Mouse (Mus musculus): ENCODE data around the gene Resf1.
A peak's percentile ranks its signal among the peaks of the same experiment; 100 is the strongest.
"Not testable (repeated sequence)": the region's sequence is repeated elsewhere in the genome, so short reads cannot be mapped to it uniquely, and the experiment has no call there.

The Resf1 gene

DNA sequence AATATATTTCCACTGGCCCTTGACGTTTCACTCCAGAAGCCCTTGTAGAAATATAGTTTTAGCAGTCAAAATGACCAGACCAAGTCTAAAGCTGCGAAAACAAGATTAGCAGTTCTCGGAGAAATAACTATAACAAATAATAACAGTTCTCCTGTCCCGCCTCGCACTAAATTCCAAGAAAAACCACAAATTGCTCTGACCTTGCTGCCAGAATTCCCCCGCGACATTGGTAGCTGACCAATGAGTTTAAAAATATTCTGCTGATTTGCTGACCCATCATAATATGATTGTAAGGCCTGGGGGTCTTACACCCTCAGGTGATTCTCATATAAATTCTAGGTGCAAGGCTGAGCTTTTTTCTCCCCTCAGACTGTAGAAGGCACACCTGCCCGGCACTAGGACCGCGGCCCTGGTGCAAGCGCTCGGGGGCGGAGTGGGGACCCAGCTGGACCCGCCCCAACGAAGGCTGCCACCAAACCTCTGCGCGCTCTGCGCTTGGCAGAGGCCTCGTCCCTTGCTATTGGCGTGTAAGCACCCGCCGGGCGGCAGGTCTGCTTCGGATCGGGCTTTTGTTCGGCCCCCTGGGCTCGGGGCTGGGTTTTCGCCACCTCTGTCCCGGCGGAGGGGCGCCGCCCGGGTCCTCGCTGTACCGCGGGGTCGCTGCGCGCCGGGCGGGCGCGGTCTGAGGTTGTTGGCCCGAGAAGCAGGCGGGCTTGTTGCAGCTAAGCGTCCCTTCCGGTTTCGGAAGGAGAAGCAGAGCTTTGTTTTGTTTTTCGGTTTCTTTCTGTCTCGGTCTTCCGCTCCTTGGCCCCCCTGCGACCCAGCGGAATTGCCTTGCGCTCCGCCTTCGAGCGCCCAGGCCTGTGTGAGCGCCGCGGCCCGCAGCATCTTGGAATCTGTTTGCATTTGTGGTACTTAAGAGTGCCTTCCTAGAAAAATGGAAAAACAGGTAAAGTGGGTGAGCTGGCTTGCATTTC is at the start of gene Resf1:
Gene Resf1, plus strand, starts transcription at position 459 of the 977 bp plus-strand sequence.
- peak; percentile 92 for DNase-seq (ENCODE audit: low spot score)

DNA sequence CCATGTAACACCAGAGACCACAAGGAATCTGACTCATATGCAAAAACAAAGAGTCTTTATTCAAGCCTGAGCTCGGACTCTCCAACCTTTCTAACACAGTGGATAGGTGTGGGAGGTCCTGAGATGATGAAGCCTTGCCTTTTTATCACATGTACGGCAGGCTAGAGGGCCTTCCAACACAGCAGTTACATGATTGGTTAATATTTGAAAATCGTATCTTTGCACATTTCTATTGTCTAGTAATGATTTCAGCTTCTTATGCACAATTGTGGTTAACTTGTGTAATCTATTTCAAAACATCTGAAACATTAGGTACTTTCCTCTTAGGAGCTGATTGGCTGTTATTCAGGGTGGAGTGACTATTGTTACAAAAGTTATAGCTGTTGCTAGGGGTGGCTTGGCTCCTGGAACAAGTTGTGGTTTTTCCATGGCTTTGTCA is 48.4 kb upstream of the Resf1 start:
- peak; percentile 87 for DNase-seq (ENCODE audit: low spot score)

DNA sequence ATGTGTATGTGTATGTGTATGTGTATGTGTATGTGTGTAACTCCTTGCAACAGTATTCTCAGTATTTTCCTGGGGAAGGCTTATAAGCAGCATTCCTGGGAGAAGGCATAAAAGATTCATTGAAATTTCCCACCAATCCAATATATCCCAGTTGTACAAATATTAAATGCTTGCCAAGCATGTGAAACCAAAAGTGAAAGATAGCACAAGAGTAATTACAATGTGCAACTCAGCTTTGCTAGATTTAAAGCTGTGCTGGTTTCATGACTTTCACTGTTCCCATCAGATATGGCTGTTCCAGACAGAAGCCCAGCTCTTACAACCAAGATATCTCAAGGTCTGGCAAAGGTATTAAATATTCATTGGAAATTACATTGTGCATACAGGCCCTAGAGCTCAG is 41.3 kb upstream of the Resf1 start:
- DNase-seq (ENCODE audit: low spot score): peak; percentile 54

DNA sequence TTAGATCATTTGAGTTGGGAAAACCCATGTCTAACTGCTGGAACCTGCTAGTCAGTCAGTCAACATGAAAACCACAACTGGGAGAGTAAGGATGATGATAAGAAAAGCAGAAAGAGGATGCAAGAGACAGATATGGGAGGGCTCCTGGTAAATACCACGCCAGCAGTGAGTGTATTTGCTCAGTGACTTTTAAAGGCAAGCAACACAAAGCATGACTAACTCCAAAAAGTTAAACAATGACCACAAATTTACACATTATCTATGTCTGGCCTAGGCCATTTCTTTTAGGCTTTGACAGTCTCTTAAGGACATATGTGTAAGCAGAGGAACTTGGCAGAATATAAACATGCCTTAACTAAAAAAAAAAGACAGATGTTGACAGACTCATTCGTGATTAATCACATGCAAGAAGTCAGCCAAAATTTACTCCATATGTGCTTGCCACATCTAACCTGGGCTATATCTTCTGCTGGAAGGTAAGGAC is 30.9 kb upstream of the Resf1 start:
- peak; percentile 28 for DNase-seq (ENCODE audit: low spot score)

DNA sequence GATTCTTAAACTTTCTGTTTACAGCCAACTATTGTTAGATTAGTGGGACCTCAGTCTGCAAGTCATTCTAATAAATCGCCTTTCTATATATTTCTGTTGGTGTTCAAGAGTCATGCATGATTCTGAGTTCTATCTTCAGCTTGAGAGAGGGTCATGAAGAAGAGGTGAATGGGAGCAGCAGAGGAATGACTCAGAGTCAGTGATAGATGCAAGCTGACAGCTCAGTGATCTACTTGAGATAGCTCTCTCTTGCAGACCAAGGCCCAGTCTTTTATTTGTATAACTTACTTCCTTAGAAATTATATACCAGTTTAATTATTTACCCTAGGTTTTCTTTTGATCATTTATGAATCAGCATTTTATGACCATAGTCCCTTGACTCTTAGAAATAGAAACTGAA is 30.3 kb upstream of the Resf1 start:
- DNase-seq (ENCODE audit: low spot score): no peak

DNA sequence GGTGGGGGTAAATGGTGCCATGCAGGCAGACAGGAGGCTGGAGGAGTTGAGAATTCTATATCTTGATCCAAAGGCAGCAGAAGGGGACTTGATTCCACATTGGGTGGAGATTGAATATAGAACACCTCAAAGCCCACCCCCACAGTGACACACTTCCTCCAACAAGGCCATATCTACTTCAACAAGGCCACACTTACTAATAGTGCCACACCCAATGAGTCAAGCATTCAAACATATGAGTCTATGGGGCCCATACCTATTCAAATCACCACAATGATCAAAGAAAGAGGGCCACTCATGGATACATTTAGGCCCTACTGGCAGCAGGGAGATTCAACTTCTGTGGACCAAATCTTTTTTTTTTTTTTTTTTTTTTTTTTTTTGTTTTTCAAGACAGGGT is 28.7 kb upstream of the Resf1 start:
- no peak for DNase-seq (ENCODE audit: low spot score)

DNA sequence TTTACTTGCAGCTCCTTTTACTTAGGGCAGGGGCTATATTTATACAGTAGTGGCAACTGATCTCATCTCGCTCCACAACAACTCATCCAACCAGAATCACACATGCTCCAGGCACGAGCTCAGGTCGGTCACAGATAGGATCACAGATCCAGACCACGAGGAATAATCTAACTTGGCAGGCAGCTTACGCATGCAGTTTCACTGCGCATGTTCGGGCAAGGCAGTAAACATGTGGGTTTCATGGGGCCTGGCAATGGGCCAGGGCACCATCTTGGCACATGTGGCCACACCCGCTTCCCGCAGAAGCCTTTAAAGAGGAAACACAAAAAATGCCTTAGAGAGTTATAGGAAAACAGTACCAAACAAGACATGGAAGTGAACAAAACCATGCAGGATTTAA is 21.0 kb upstream of the Resf1 start:
- DNase-seq (ENCODE audit: low spot score): not testable (repeated sequence)

DNA sequence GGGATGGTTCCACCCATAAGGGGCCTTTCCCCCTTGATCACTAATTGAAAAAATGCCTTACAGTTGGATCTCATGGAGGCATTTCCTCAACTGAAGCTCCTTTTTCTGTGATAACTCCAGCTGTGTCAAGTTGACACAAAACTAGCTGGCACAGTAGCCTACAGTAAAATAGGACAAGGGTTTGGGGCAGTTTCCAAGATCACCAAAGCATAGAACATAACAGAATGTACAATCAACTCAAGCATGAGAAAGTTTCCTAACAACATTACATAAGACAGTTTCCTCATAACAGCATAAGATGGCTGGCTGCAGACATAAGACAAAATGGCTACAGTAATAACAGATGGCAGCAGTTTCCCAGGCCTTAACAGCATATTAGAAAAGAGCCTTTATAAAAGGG is 6.0 kb upstream of the Resf1 start:
- DNase-seq (ENCODE audit: low spot score): peak; percentile 94

DNA sequence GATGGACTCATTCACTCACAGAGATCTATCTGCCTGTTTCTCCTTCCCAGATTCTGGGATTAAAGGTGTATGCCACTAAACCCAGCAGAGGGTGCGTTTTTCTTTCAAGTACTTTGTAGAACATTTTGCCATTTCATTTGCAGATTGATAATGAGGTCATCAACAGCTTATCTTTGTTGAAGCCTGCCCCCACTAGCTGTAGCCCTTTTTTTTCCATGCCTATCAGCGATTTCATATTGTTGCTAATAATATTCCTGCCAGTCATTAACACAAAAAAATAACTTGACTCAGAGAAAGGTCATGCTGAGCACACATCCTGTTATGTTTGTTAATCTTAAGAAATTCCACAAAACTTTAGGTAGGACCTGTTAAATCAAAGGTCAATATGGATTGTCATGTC is 2.1 kb upstream of the Resf1 start:
- no peak for DNase-seq (ENCODE audit: low spot score)

DNA sequence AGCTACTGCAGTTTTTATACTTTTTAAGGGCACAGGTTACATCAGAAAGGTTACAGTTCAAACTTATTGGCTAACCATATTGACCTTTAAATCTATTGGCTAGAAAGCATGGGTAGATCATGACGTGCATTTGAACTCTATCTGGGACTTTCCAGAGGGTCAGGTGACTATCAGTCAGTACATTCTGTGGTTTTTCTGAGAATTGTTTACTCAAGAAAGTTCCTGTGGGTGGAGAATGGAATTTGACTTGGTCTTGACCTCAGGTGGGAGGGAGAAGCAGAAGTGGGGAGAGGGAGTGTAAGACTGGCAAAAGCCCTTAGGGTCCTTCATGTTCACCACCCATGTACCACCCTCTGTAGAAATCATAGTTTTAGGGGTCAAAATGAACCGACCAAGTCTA is 1.4 kb upstream of the Resf1 start:
- no peak for DNase-seq (ENCODE audit: low spot score)

DNA sequence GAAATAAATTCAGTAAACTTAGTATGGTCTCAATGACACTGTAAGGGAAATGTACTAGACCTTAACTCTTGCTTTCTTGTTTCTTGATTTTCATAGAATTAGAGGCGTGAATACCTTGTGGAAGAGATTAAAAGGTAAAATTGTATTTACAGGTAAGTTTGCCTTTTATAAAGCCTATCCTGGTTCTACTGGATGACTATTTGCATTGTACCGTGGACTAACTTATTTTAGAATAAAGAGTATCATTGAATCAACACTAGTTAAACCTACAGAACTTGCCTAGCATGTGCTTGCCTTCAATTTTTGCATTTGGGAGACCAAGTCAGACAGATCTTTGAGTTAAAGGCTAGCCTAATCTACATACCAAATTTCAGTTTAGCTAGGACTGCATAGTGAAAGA is 1.0 kb downstream of the Resf1 start:
- no peak for DNase-seq (ENCODE audit: low spot score)

DNA sequence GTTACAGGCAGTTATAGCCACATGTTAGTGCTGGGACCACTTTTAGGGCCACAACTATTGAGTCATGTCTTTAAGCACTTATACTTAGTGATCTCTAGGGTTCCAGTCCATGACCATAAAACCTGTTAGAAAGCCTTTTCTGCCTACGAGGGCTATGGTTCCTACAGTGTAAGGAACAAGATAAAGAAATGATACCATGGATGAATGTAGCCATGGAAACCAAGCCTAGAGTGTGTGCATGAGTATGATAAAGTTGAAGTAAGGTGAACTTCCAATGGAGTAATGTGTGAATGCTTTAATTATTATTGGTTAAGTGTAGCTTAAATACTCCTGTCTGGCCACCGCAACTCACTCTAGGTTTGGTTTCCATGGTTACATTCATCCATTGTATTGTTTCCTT is 1.8 kb downstream of the Resf1 start:
- DNase-seq (ENCODE audit: low spot score): no peak

DNA sequence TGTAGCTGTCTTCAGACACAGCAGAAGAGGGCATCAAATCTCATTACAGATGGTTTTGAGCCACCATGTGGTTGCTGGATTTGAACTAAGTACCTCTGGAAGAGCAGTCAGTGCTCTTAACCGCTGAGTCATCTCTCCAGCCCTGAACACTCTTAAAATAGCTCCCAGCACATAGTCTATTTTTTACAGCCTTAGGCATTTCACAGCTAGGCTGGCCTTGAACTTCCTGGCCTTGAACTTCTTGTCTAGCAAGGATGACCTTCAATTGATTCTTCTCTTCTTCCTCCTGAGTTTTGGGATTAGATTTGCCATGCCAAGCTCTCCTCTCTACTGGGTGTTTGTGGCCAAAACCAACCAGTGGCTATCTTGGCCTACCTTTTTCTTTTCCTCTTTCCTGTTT is 2.6 kb downstream of the Resf1 start:
- no peak for DNase-seq (ENCODE audit: low spot score)

DNA sequence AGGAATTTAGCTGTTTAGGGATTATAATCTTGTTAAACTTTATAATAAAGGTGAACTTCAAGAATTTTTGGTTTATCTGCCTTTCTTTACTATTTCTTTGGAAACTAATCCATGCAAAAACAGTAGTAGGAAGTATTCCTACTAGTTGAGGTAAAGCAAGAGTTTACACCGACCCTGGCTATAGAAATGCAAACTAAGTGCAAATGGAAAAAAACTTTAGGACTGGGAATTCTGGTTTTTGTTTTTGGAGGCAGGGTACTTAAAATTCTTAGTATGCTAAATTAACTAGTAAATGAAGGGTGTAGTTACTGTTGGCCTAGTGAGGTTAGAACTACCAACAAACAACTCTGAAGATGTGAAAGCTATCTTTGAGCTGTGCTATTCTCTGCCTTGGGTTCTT is 3.0 kb downstream of the Resf1 start:
- DNase-seq (ENCODE audit: low spot score): no peak

DNA sequence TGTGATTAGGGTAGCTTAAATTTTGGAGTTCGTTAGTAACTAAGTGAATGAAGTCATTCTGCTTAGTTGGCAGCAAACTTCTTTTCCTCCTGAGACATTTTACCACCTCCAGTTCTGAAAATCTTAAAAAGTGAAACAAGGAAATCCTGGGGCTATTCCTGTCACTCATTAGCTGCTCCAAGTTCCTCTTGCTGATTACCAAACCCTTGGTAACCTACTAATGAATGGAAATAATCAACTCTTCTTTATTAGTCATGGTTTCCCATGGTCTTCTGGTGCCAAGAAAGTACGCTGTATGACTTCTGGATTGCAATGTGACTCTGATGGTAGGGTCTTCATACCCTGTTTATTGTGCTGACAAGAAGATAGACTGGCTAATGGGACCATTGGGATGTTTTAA is 5.7 kb downstream of the Resf1 start:
- DNase-seq (ENCODE audit: low spot score): no peak

DNA sequence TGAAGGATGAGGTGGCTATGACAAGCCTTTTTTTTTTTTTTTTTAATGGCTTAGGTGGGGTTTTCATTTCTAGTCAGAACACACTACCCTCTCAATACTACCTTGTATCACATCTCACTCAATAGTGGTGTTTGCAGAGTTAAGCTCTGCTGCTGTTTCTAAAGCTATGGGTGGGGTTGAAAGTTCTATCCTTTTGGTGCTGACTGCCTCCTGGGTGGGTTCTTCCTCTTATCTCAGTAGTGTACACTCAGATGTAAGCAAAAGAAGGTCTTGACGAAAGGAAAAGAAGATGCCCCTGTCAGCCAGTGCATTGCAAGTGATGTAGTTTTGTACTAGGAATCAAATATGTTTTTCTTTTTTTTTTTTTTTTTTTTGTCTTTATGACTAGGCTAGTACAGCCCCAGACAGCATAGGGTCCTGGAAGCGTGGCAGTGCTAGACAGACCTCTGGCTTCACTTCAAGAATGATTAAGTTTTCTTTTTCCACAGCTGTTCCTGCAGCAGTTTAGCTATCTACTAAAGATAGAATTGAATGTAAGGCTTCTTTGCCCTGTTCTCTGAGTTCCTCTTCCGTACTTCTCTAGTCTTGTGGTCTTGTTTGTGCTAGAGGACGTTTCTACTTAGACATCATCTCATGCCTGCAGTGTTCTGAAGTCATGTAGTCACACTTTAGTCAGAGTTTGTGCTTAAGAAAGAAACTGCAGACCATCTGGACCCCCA is 14.5 kb downstream of the Resf1 start:
- DNase-seq (ENCODE audit: low spot score): no peak

DNA sequence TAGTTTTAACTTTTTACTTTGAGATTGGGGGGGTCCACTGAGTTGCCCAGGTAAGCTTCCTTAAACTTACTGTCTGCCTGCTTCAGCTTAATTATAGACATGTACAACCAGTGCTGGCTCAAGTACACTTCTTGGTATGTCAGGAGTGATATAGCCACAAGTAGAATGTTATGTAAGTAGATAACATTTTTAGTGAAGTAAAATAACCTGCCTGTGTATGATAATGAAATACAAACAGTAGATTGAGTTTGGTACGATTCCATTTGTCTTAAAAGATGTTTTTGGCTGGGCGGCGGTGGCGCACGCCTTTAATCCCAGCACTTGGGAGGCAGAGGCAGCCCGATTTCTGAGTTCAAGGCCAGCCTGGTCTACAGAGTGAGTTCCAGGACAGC is 15.0 kb downstream of the Resf1 start:
- no peak for DNase-seq (ENCODE audit: low spot score)

DNA sequence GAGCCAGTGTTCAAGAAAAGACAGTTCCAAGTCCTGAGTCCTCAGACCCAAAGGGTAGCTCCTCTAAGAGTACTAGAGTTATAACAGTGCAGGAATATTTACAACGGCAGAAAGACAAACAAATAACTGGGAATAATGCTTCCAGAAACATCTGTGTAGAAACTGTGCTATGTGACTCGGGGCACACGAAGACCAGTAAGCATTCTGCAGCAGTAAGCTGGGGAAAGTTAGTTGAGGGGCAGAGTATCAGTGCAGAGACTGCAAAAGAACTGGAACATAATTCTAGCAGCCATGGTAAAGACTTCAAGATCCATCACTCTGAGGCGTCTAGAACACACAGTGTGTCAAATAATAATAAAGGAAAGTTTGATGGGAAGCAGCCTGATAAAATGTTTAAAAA is 19.9 kb downstream of the Resf1 start:
- no peak for DNase-seq (ENCODE audit: low spot score)

DNA sequence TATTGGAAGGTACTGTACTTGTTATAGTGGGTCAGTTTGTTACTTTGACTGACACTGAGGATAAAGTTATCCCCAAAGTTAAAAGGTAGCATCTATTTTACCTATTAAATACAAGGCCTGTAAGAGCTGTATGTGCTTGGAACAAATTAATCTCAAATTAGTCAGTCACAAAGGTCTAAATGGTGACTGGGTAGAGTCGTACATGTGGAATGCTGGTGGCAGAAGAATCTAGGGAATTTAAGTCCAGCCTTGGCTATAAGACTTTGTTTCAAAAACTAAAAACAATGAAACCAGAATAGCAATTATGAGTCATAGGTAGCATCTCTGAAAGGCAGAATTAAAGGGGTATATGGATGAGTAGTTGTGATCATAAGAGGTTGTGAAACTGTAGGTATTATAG is 21.1 kb downstream of the Resf1 start:
- no peak for DNase-seq (ENCODE audit: low spot score)

DNA sequence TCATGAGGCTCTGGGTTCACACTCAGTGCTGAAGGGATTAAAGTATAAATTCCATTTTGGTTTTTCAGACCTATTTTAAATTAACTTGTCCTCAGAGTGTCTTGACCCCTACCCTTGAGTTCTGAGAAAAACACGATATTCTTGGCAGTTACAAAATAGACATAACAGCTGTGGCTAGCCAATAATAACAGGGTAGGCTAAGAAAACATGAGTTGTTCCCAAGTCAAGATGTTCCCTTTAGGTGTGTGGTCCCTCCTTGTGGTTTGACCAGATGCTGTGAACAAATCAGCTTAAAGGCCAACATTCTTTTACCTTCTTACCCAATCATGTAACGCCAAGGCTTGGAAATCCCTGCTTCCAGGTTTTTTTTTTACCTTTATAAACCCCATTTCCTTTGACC is 23.8 kb downstream of the Resf1 start:
- peak; percentile 74 for DNase-seq (ENCODE audit: low spot score)

DNA sequence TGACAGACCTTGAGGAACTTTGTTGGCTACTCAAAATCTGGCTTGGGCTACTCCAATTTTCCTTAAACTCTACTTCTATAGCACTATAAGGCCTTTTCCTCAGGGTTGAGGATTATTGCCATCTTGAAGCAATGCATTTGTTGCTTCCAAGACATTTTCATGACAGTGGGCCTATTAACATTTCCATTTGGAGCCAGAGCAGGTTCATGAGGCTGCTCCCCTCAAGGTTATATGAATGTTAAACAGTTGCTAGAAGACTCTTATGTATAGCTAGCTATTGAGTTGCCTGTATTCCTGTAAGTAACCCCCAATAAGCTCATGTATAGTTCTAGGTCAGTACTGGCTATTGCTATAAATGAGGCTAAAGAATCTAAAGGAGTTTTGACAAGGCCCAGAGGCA is 28.8 kb downstream of the Resf1 start:
- no peak for DNase-seq (ENCODE audit: low spot score)

DNA sequence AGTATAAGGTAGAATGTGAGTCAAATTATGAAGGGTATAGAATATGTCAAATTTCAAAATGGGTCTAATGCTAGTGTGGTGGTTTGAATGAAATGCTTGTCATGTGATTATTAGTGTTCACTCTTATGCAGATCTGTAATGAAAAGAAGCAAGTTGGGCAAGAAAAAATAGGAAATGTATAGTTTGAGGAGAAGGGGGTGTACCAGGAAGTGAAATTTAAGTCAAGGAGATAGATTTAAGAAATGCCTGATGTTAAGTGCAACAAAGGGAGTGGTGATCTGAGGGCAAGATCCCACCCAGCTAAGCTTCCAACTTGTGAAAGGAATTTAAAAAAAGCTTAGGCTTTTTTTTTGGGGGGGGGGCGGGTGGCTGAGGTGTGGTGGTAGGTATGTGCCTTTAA is 29.4 kb downstream of the Resf1 start:
- DNase-seq (ENCODE audit: low spot score): no peak

DNA sequence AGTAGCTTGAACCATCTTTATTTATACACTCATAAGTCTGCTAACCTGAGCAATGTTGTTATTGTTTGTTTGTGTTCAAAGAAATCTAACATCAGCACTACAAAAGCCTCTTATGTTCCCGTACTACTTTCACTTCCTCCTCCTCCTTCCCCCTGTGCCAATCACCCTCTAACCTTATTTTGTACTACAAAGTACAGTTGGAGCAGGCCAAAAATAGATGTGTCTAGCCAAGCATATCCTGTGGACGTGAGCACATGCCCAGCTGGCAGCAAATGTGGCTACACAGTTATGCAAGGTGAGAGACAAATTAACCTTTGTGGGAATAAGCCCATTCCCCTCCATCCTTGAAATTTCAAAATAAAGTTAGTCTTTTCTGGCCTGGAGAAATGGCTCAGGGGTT is 34.6 kb downstream of the Resf1 start:
- peak; percentile 43 for DNase-seq (ENCODE audit: low spot score)

Data from adipocyte (in vitro differentiated cells).